Mouse (Mus musculus) CD4-positive, CD25-positive, alpha-beta regulatory T cell (primary cell): ENCODE data around the gene Ly6g6e. TPM values are rescaled to one million over a fixed set of nuclear protein-coding genes. Genes with fewer than 3 reads are reported as not detected.

Source experiments
- polyA plus RNA-seq: library from polyadenylated mRNA; unstranded; fragments of 100-300 nt; shearing (Covaris generic); gene quantifications from one replicate; pipeline ENCODE4 v1.2.1, GENCODE M21; 2017

The Ly6g6e gene
- polyA plus RNA-seq, result not detected

GRCm38 (mm10) chr17:35076507-35077176 lies at the start of gene Ly6g6e:
Ly6g6e (plus strand) TSS chr17:35076902.

GRCm38 (mm10) chr17:35027277-35028068 lies 49.2 kb upstream of the Ly6g6e start, which contains the start of gene Sapcd1:
Sapcd1 (minus strand) TSS chr17:35028016.

GRCm38 (mm10) chr17:35046681-35047455 lies 29.8 kb upstream of the Ly6g6e start, which contains the start of gene Msh5:
Msh5 (minus strand) TSS chr17:35046745.

GRCm38 (mm10) chr17:35049561-35050016 lies 27.1 kb upstream of the Ly6g6e start, which contains the start of gene Clic1:
Clic1 (plus strand) TSS chr17:35049966.

GRCm38 (mm10) chr17:35058911-35059892 lies 17.5 kb upstream of the Ly6g6e start, which contains the start of gene Ddah2:
Ddah2 (plus strand) TSS chr17:35059035.

GRCm38 (mm10) chr17:35064951-35065947 lies 11.5 kb upstream of the Ly6g6e start, which contains the start of gene Ly6g6c:
Ly6g6c (plus strand) TSS chr17:35065388.

GRCm38 (mm10) chr17:35066084-35066483 lies 10.6 kb upstream of the Ly6g6e start, which contains the start of gene Mpig6b:
Mpig6b (minus strand) TSS chr17:35066184.

GRCm38 (mm10) chr17:35077786-35078233 lies 1.1 kb downstream of the Ly6g6e start, which contains the start of gene Ly6g6d:
Ly6g6d (minus strand) TSS chr17:35078065.

GRCm38 (mm10) chr17:35085208-35085865 lies 8.6 kb downstream of the Ly6g6e start, which contains the start of gene Ly6g6f:
Ly6g6f (minus strand) TSS chr17:35085610.

GRCm38 (mm10) chr17:35088825-35089644 lies 12.3 kb downstream of the Ly6g6e start, which contains the start of gene Abhd16a:
Abhd16a (plus strand) TSS chr17:35089263.

GRCm38 (mm10) chr17:35108097-35108496 lies 31.4 kb downstream of the Ly6g6e start, which contains the start of gene Ly6g5c:
Ly6g5c (plus strand) TSS chr17:35108279.

GRCm38 (mm10) chr17:35115046-35116019 lies 38.6 kb downstream of the Ly6g6e start, which contains the start of gene Ly6g5b:
Ly6g5b (minus strand) TSS chr17:35115428.

GRCm38 (mm10) chr17:35121143-35121799 lies 44.6 kb downstream of the Ly6g6e start, which contains the start of gene Gpank1:
Gpank1 (plus strand) TSS chr17:35121455.

GRCm38 (mm10) chr17:35121871-35122303 lies 45.2 kb downstream of the Ly6g6e start, which contains the start of gene Csnk2b:
Csnk2b (minus strand) TSS chr17:35122053.

GRCm38 (mm10) chr17:35126206-35126611 lies 49.5 kb downstream of the Ly6g6e start, which contains the start of gene D17H6S53E:
D17H6S53E (plus strand) TSS chr17:35126373.

